Mouse (Mus musculus): Measurements from ENCODE around the gene Fli1.
A peak's percentile ranks its signal among the peaks of the same experiment; 100 is the strongest.

The Fli1 gene

DNA sequence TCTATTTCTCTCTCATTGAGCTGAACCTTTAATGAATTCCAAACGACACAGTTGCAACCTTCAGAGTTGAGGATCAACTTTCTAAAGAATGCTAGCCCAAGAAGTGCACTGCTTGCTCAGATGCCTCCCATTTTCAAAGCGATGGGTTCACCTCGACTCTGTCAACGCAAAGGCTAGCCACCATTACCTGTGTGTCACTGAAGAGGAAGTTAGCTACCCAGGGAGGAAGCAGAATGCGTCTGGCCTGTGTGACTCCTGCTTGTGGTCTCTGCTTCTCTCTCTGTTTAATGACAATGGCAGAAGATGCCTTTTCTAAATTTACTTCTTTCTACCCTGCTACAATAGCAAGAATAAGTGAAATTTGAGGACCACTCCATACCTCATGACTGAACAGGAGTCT is 42.6 kb downstream of the Fli1 start:
- DNase-seq, result no peak

- DNase-seq, result no peak
Observed at GRCm38 (mm10) chr9:32499469-32499868, 43.2 kb downstream of the Fli1 start.

DNA sequence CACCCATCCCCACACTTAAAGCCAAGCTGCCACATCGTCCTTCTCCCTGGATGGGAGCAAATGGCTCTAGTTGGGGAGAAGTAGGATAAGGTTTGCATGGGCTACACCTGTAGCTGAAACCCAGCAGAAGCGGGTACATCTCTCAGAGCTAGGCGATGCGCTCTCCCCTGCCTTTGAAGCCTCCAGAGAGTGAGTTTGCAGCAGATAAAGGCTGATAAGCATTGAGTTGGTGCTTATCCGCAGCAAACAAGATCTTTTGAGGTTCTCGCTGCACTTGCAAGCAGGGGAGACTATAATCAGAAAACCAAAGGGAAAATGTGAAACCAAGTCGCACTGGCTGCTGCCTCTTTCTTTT is 47.0 kb downstream of the Fli1 start:
- no peak for DNase-seq

- no peak for DNase-seq
Observed at GRCm38 (mm10) chr9:32494891-32495642, 47.6 kb downstream of the Fli1 start.

- no peak for DNase-seq
Observed at GRCm38 (mm10) chr9:32493588-32494423, 48.9 kb downstream of the Fli1 start.

- DNase-seq, result no peak
Observed at GRCm38 (mm10) chr9:32492753-32493152, 49.9 kb downstream of the Fli1 start.

DNA sequence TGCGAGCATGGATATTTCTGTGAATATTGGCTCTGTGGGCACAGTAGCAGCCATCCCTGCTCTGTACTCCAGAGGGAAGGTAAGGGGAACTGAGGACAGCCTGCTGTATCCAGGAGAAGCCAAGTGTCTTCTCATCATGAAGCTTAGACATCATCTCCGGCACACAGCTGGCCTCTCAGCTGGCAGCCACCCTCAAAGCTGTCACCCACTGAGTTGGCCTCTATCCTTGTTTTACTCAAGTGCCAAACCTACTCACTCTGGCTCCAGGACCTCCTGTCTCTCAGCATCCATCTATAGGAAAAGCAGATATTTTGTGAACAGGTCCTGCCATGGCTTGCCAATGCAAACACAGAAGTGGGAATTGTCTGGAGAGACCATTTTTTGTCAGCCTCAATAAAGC is 51.2 kb downstream of the Fli1 start:
- DNase-seq, result peak; percentile 38 to 48

DNA sequence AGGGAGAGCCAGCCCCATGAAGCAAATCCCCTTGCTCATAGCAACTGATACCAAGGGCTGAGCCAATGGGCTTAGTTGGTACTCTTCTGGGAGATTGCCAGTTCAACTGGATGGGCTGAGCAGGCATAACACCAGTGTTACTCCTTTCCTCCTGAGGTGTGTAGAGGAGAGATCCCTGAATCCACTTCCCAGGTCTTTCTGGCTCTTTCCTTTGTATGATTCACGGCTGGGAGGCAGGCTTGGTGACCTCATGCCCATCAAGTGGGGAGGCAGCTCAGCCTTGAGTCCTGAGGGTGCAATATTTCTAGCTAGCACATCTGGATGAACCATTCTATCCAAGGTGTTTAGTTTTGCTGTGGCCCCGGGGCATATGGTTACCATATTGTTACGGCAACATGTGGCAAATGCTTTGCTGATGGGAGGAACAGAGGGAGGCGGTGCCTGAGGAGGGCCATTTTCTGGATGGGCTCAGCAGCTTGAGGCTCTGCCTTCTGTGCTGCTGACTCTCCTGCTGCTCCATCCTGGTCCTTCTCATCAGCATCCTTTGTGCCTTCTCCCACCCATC is 52.8 kb downstream of the Fli1 start:
- DNase-seq, result no peak

DNA sequence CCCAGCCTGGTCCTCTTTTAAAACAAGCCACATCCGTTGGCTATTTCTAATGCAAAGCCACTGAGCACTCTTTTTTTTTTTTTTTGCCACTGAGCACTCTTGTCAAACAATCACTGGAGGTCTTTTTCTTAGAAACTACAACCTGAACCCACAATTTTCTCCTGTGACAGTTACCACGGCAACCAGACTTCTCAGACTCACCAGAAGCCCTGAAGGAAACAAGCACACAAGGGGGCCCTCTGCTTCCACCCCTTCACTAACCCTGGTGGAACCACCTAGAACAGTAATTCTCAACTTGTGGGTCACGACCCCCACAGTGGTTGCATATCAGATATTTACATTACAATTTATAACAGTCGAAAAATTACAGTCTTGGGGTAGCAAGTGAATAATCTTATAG is 53.3 kb downstream of the Fli1 start:
- DNase-seq, result no peak

DNA sequence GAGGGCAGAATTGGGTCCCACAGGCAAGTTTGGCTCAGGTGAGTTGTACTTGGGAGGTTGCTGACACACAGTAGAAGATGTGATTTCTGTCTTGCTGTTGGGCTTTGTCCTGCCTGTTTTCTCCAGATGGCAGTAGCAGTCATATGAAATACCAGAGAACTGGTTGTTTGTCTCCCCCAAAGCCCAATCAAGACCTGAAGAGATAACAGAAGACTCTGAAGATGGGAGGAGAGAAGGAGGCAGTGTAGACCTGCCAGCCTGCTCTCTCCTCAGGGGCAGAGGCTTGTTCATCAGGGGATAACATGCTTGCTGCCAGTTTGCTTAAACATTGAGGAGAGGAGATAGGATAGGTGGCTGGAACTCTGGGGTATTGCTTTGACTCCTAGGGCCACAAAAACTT is 54.0 kb downstream of the Fli1 start:
- no peak for DNase-seq

DNA sequence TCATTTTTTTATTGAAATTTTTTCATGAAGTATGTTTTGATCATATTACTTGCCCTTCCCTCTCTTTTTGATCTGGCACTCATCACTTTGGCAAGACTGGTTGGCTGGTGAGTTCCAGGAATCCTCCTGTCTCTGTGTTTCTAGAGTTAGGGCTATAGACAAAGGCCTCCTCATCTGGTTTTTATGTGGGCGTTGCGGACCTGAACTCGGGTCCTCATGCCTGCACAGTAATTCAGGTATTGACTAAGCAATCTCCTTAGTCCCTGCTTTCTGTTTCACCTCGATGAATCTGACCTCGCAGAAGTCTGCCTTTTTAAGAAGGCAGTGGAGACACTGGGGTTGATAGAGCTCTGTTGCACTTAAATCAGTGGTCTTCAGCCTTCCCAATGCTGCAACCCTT is 54.8 kb downstream of the Fli1 start:
- DNase-seq, result no peak

GRCm38 (mm10) chr9:32487401-32487800 is 55.3 kb downstream of the Fli1 start:
- no peak for DNase-seq

DNA sequence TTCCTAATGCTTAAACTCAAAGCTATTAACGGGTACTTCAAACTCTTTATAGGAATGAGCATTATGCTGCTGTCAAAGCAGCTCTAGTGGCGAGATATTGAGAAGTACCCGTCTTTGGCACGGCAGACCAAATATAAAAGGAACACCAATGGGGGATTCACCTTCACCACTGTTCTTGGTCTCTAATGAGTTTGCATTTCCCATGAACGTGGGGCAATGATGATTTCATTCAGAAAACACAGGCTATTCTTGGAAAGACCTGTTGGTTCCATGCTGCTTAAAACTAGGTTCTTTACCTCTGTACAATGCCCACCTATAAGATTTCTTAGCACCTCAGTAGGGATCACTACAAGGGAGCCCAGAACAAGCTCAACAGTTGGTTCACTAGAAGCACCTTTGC is 62.2 kb downstream of the Fli1 start:
- no peak for DNase-seq

GRCm38 (mm10) chr9:32478799-32479198 is 63.9 kb downstream of the Fli1 start:
- DNase-seq, result no peak

DNA sequence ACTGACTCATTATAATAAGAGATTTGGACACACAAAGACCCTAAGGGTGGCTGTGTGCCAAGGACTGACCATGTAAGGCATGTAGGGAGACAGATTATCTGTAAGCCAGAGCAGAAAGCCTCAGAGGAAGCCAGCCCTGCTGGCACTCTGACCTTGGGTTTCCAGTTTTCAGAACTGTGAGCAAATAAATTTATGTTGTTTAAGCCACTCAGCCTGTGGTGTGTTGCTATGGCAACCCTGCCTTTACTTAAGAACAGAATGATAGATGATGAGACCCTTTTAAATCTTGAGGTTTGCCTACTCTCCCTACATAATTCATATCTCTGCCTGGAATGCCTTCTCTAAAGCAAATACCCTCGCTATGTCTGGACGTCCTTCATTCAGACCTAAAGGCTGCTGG is 64.6 kb downstream of the Fli1 start:
- DNase-seq, result no peak

GRCm38 (mm10) chr9:32476604-32477003 is 66.1 kb downstream of the Fli1 start:
- no peak for DNase-seq

GRCm38 (mm10) chr9:32474621-32475390 is 67.9 kb downstream of the Fli1 start:
- peak in 1 of 2 experiments; percentile 6 for DNase-seq

DNA sequence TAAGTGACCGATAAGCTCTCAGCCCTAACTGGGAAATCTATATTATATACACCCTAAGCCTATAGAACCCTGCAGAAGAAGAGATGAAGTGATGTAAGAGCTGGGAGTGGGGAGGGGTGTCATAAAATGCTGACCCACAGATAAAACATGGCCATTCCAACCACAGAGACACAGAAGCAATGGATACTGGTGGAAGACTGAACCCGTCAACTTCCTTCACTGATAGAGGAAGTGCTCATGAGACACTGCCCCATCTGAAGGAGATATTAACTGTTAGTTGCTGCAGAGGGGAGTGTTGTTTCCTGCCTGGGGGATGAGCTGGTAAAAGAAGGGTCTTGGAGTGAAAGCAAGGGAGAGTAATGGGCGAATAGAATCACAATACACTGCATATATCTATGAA is 70.3 kb downstream of the Fli1 start:
- no peak for DNase-seq

DNA sequence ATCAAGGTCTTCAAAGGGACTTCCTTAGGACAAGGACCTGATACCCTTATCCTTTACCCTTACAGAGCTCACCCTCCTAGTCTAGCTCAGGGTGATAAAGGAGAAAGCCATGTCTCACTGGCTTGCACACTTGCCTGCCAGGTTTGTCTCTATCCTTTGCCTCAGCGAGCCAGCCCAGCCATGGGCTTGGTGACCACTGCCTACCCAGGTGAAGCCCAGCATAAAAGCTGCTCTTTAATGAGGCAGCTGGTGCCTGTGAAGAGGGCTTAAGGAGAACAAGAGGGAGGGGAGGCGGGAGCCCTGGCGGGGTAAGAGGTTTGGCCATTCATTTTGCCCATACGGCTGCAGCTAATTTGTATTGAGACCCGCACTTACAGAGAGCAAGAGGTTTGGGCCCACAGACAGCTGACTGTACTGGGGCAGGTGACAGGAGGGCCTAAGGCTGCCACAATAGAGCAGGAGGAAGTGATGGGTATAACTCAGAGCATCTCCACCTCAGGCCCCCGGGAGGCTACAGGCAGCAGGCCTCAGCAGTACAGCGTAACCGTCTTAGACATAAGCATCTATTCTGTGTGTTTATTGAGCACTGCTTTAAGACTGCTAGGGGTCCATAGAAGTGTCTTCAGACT is 73.4 kb downstream of the Fli1 start:
- no peak for DNase-seq

DNA sequence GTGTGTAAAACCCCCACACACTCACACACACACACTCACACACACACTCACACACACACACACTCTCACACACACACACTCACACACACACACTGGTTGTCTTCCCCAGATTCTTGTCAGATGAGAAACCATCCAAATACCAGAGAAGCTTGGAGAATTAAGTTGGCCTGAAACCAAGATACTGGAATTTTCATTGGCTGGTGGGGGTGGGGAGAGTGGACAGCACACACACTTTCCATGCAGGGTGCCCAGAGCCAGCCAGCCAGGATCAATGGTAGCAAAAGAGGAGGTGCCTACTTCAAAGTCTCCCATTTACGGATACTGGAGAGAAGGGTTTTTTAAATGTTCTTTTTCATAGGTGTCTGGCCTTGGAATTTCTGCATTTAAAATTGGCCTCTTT is 74.3 kb downstream of the Fli1 start:
- DNase-seq, result no peak

GRCm38 (mm10) chr9:32467443-32467842 is 75.2 kb downstream of the Fli1 start:
- no peak for DNase-seq

DNA sequence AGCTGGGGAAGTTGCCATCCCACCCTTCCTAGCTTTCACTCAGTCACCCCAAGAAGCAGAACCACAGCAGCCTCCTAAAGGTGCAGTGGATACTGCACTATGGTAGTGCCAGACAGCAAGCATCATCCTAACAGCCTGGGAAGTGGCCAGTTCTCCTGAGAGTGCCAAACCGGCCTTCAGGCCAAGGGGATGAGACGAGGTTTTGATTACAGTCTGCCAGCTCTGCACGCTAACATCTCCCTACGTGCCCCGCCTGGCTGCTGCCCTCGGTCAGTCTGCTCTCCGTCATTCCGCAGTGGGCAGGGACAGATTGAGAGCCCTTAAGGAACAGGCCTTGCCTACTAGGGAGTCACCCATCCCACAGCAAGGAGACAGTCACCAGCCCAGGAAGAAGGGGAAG is 75.8 kb downstream of the Fli1 start:
- DNase-seq, result peak; percentile 40 to 61

- DNase-seq, result no peak
Observed at GRCm38 (mm10) chr9:32456707-32457106, 86.0 kb downstream of the Fli1 start.
